Mouse (Mus musculus): ENCODE measurements at regions not wholly inside any gene's neighbourhood (a gene's known extent, or its start where the extent isn't known, plus 50 kb on each side); places are given as distances from the start of the nearest gene placed in this dataset.

DNA sequence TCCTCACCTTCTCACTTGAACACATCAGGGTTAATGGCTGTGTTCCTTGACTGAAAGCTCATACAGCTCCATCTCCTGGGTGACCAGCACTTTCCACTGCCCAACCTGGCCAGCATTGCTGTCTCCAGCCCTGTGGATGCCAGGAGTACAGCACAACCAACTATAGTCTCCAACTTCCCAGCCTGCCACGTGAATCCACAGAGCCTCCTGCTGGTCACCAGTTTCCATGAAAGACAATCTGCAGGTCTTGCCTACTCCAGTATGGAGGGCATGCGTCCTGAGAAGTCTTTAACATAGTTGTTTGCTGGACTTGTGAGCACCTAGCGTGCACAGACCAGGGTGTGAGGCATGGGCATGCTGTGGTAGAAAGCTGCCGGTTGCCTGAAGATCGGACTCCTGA, 138.6 kb upstream of the Agtr1b start:
- Histone ChIP-seq H3K79me2 (ENCODE audit: control insufficient read depth, insufficient read depth, low read length) (no peaks in the 10 kb centered on the region), H3K36me3 (ENCODE audit: control insufficient read depth, insufficient read depth, low read length) (no peaks in the 10 kb centered on the region), H3K9ac (ENCODE audit: low read depth, low read length) (no peak overlapping the region), H3K4me3 (ENCODE audit: insufficient read depth, low read depth, low read length) (no peak overlapping the region), H3K27ac (replicated peaks; ENCODE audit: insufficient read depth, low read depth, low read length) (no peak overlapping the region), H3K4me1 (ENCODE audit: control insufficient read depth, insufficient read depth, low read length) (no peaks in the 10 kb centered on the region), H3K27me3 (ENCODE audit: control insufficient read depth, insufficient read depth, low read length) (no peaks in the 10 kb centered on the region)
- no peak for DNase-seq (ENCODE audit: extremely low read depth, low read depth, low spot score)
- WGBS: 86% methylated on average over 5 of the region's 5 CpGs
- no peak for TF ChIP-seq CTCF (IDR thresholded peaks at IDR 0.05; ENCODE audit: low read depth, low read length)
- TF ChIP-seq POLR2A (IDR thresholded peaks at IDR 0.05; ENCODE audit: extremely low read depth, insufficient read depth, low read length): no peak
